Mouse (Mus musculus) heart, postnatal 0 days (tissue): ENCODE data around the gene Rsbn1l. TPM values are rescaled to one million over a fixed set of nuclear protein-coding genes. Genes with fewer than 3 reads are reported as not detected.

ENCODE experiments used
- ATAC-seq: fragments of 200-750 bp; cut with Nextera tagmentation; 2 replicates; pipeline ENCODE4 v1.8.0; 2017; ENCODE audit warnings: low read depth, moderate number of reproducible peaks, moderate library complexity; ENCODE audit not compliant: insufficient read depth
- DNase-seq: peaks from one replicate; pipeline ENCODE4 v3.0.0-alpha.2; 2016; ENCODE audit warnings: low spot score
- H3K27ac ChIP-seq: fragments of 300-500 bp; sonication (generic); 2 replicates; pipeline ENCODE4 v1.5.1; 2014; ENCODE audit warnings: low read depth, mild to moderate bottlenecking
- H3K27me3 ChIP-seq: fragments of 300-500 bp; sonication (generic); 2 replicates; pipeline ENCODE4 v1.6.1; 2014; ENCODE audit warnings: low read length, mixed read lengths; ENCODE audit not compliant: control insufficient read depth, insufficient read depth
- H3K36me3 ChIP-seq: fragments of 300-500 bp; sonication (generic); replicated peaks from 2 replicates; pipeline ENCODE4 v1.6.1; 2014; ENCODE audit warnings: low read length, mixed read lengths; ENCODE audit not compliant: control insufficient read depth, insufficient read depth
- H3K4me1 ChIP-seq: fragments of 300-500 bp; sonication (generic); 2 replicates; pipeline ENCODE4 v1.6.1; 2014; ENCODE audit warnings: antibody characterized with exemption; ENCODE audit not compliant: control insufficient read depth, insufficient read depth
- H3K4me2 ChIP-seq: fragments of 300-500 bp; sonication (generic); 2 replicates; pipeline ENCODE4 v1.6.1; 2014; ENCODE audit warnings: low read depth, mild to moderate bottlenecking, low read length, moderate library complexity
- H3K4me3 ChIP-seq: fragments of 300-500 bp; sonication (generic); 2 replicates; pipeline ENCODE4 v1.5.1; 2014; ENCODE audit warnings: low read depth, low read length
- H3K9ac ChIP-seq: fragments of 300-500 bp; sonication (generic); replicated peaks from 2 replicates; pipeline ENCODE4 v1.6.1; 2014; ENCODE audit warnings: low read depth, low read length, mixed read lengths
- H3K9me3 ChIP-seq: fragments of 300-500 bp; sonication (generic); replicated peaks from 2 replicates; pipeline ENCODE4 v1.6.1; 2016; ENCODE audit warnings: low read length; ENCODE audit not compliant: control insufficient read depth
- CTCF ChIP-seq: IDR thresholded peaks from 2 replicates; pipeline ENCODE4 v1.5.1; 2016; ENCODE audit warnings: antibody characterized with exemption, control low read depth, low read depth
- EP300 ChIP-seq: IDR thresholded peaks from 2 replicates; pipeline ENCODE4 v1.6.1; 2016; ENCODE audit warnings: antibody characterized with exemption, low read depth
- WGBS: fragments of 180-500 bp; shearing (Covaris S2); extraction: QIAGEN DNeasy Blood & Tissue Kit; methylation state at CpG from one replicate; pipeline ENCODE4 v1.1.7; 2014; 5-methylcytosine and 5-hydroxymethylcytosine counted together
- polyA plus RNA-seq: library from polyadenylated mRNA; unstranded; fragments of >200 nt; fragmentation: Nextera tagmentation; extraction: Ambion mirVana; gene quantifications from 2 replicates; pipeline ENCODE4 v1.2.1, GENCODE M21; 2015
- total RNA-seq: library from RNA; depleted of rRNA; stranded (reverse); fragments of >200 nt; gene quantifications from 2 replicates; pipeline ENCODE4 v1.2.3, GENCODE M21; 2014; ENCODE audit warnings: low replicate concordance

Gene Rsbn1l
- total and polyA plus RNA-seq, 2 experiments from 2014 or later: 8.5 to 9.4 TPM

DNA sequence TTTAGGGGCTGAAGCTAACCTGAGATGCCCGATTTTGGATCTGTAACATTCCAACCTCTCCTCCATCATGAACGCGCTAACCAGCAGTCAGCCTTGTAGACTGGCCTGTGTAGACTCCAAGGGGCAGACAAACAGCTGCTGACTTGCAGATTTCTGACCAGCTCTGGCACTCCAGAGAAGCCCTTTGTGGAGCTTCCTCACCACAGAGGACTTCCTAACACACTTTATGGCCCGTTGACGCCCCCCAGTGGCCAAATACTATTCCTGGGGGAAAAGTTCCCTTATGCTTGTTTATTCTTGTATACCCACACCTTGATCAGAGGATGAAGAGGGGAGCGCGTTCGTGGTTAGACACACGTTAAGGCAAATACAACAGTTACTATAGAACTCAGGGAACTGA lies 12.8 kb upstream of the Rsbn1l start:
- H3K27me3 ChIP-seq: no peaks in the 10 kb centered on the region
- DNase-seq: no peak
- WGBS: 57% methylated on average over 9 of the region's 9 CpGs
- no peak overlapping the region for H3K4me3 ChIP-seq
- peak; percentile 52; the same call in 1 of the 2 replicates for ATAC-seq
- H3K9ac ChIP-seq: no peak overlapping the region
- no peaks in the 10 kb centered on the region; the same call in 1 of the 2 replicates for H3K4me1 ChIP-seq
- H3K9me3 ChIP-seq: no peaks in the 10 kb centered on the region
- no peak overlapping the region for H3K27ac ChIP-seq
- no peak overlapping the region for H3K4me2 ChIP-seq
- no peaks in the 10 kb centered on the region for H3K36me3 ChIP-seq
- TF ChIP-seq EP300 (no peak), CTCF (peak; percentile 39)

DNA sequence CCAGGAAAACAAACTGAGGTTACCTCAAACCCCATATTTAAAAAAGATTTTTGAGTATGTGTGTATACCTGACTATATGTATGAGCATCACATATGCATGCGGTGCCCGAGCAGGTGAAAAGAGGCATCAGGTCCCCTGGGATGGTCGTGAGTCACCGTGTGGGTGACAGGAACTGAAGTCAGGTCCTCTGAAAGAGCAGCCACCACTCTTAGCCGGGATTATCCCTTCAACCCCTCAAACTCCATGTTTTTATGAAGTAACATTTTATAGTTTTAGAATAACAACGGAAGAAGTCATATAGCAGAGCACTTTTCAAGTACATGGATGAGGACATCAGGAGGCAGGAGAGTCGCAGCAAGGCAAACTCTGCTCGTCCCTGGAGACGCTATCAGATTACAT lies 12.3 kb upstream of the Rsbn1l start:
- no peak overlapping the region for H3K4me3 ChIP-seq
- TF ChIP-seq EP300 (no peak), CTCF (no peak)
- H3K4me2 ChIP-seq: no peak overlapping the region
- ATAC-seq (no peak), DNase-seq (no peak)
- no peaks in the 10 kb centered on the region for H3K9me3 ChIP-seq
- H3K27me3 ChIP-seq: no peaks in the 10 kb centered on the region
- H3K4me1 ChIP-seq: no peaks in the 10 kb centered on the region; the same call in 1 of the 2 replicates
- 62% methylated on average over 9 of the region's 9 CpGs for WGBS
- no peak overlapping the region for H3K9ac ChIP-seq
- no peak overlapping the region for H3K27ac ChIP-seq
- H3K36me3 ChIP-seq: no peaks in the 10 kb centered on the region

DNA sequence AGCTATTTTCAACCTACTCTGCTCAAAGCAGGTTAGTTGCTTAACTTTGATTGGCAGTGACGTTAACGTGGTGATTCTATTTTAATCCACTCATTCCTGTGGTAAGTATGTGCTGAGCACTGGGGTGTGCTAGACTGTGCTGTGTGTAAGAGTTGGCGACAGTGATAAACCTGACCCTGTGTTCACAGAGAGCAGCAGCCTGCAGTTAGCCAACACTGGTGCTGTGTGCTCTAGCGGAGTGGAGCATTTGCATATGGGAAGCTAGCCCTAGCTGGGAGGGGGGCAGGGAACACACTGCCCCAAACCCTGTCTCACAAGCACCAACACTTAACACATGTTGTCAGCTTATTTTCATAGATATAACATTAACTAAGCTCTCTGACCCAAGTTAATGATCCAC lies 11.7 kb upstream of the Rsbn1l start:
- DNase-seq (peak; percentile 30), ATAC-seq (peak; percentile 80)
- WGBS: 16% methylated on average over 4 of the region's 4 CpGs
- H3K9me3 ChIP-seq: no peaks in the 10 kb centered on the region
- no peaks in the 10 kb centered on the region for H3K27me3 ChIP-seq
- H3K27ac ChIP-seq: peak overlapping the region; percentile 58
- no peaks in the 10 kb centered on the region for H3K36me3 ChIP-seq
- peak overlapping the region; percentile 10; the same call in 1 of the 2 replicates for H3K4me2 ChIP-seq
- TF ChIP-seq EP300 (no peak), CTCF (no peak)
- no peak overlapping the region for H3K4me3 ChIP-seq
- H3K4me1 ChIP-seq: no peaks in the 10 kb centered on the region; the same call in 1 of the 2 replicates
- H3K9ac ChIP-seq: no peak overlapping the region

DNA sequence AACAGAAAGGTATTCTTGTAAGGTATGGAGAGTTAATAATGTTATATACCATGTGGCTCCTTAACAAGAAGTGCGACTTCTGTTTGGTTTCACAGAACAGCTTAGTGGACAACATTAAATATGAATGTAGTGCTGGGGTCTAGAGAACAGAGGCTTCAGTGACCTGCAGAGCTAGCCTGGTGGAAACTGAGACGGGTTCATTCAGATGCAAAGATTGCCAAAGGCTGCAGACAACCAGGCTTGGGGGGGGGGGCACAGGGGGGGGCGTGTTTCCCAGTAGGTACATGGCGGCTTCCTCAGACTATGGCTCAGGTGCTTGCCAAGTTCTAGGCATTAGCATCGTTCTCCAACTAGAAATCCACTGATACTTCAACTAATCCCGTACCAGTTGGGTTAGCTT lies 8.2 kb upstream of the Rsbn1l start:
- DNase-seq: no peak
- H3K4me1 ChIP-seq: no peaks in the 10 kb centered on the region; the same call in 1 of the 2 replicates
- H3K9me3 ChIP-seq: no peaks in the 10 kb centered on the region
- TF ChIP-seq EP300 (no peak), CTCF (no peak)
- H3K36me3 ChIP-seq: no peaks in the 10 kb centered on the region
- H3K27me3 ChIP-seq: no peaks in the 10 kb centered on the region
- H3K4me2 ChIP-seq: no peak overlapping the region
- H3K4me3 ChIP-seq: no peak overlapping the region
- WGBS: 82% methylated on average over 6 of the region's 6 CpGs
- H3K9ac ChIP-seq: no peak overlapping the region
- no peak overlapping the region for H3K27ac ChIP-seq
- no peak for ATAC-seq

DNA sequence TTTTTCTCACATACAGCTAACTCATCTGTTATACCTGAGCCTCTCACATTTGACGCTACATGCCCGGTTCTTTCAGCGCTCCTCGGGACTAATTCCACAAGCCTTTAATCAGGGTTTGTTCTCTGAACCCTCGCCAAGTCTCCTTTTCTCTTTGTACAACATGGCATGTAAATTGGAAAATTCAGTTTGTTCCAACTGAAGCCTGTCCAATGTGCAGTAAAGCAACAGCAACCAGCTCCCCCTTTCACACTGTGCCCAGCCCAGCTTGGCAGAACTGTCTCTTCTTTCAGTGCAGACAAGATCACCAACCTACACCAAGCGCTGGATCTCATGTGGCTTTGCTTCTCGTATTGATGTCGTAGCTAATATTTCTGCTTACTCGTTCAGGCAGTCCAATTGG lies 7.1 kb upstream of the Rsbn1l start:
- TF ChIP-seq EP300 (no peak), CTCF (no peak)

DNA sequence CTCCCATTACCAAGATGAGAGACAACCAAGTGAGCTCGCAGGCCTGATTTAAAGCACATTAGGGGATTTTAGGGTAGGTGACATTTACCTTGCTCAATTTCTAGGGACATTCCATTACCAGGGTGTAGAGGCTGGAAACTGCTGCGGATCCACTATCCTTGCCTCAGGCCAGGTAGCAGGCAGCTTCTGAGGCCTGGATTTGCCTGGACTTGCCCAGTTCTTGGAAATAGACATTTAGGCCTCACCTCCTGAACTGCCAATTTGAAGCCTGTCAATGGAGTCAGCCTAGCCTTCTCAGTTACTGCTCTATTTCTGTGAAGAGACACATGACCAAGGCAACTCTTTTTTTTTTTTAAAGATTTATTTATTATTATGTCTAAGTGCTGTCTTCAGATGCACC lies 4.7 kb upstream of the Rsbn1l start:
- H3K27me3 ChIP-seq: no peaks in the 10 kb centered on the region
- ATAC-seq: no peak
- DNase-seq: no peak
- H3K4me2 ChIP-seq: no peak overlapping the region
- no peaks in the 10 kb centered on the region for H3K4me1 ChIP-seq
- WGBS: 93% methylated on average over 2 of the region's 2 CpGs
- peaks cover 9% of the 10 kb centered on the region; the same call in 1 of the 2 replicates for H3K36me3 ChIP-seq
- no peaks in the 10 kb centered on the region for H3K9me3 ChIP-seq
- no peak overlapping the region for H3K4me3 ChIP-seq
- TF ChIP-seq EP300: no peak
- TF ChIP-seq CTCF: no peak
- no peak overlapping the region for H3K27ac ChIP-seq
- no peak overlapping the region for H3K9ac ChIP-seq

More for the DNA sequence above, 7.1 kb upstream of the Rsbn1l start:
- H3K9ac ChIP-seq: no peak overlapping the region
- no peaks in the 10 kb centered on the region; the same call in 1 of the 2 replicates for H3K4me1 ChIP-seq
- H3K27me3 ChIP-seq: no peaks in the 10 kb centered on the region
- no peak for DNase-seq
- no peak overlapping the region for H3K4me2 ChIP-seq
- 81% methylated on average over 9 of the region's 9 CpGs for WGBS
- no peaks in the 10 kb centered on the region for H3K9me3 ChIP-seq
- H3K36me3 ChIP-seq: no peaks in the 10 kb centered on the region
- ATAC-seq: no peak
- no peak overlapping the region for H3K27ac ChIP-seq
- no peak overlapping the region for H3K4me3 ChIP-seq
